ENCODE assay signal across 26 mouse cellular contexts in the genomic region with DNA sequence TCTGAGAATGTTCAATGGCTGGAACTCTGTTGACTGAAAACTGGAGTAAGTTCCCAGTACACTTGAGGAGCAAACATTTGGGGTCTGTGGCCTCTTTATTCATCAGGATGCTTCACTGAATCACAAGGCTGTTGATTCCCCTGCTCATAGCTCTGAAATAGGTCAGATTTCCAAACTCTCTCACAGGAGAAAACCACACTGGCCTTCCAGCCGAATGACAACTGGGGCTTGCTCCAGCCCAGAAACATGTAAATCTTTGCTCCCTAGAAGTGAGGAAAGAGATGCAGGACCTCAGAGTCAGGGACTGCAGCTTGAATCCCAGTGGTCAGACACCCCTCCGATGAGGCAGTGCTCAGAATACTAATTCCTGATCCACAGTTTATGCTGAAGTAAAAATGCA. TPM values are rescaled to one million over a fixed set of nuclear protein-coding genes. Genes with fewer than 3 reads are reported as not detected.
"Had no signal": no experiment of that assay in that cellular context is flagged by ENCODE, and none has a peak within 500 bp of the region (broad histone marks: within the 10 kb centered on the region; RNA-seq: fewer than 3 reads in every experiment).

No protein-coding gene starts in this region.

- H3K36me3 ChIP-seq: midbrain, embryonic 10.5 days; midbrain, embryonic 12.5 days; neural tube, embryonic 13.5 days; neural tube, embryonic 15.5 days had no signal

- ATAC-seq: midbrain, embryonic 16.5 days had no signal

- H3K9ac ChIP-seq: lung, embryonic 14.5 days; midbrain, embryonic 12.5 days; neural tube, embryonic 13.5 days; neural tube, embryonic 15.5 days had no signal

- H3K27me3 ChIP-seq: midbrain, embryonic 12.5 days; neural tube, embryonic 13.5 days; neural tube, embryonic 15.5 days had no signal

- H3K4me2 ChIP-seq: lung, embryonic 14.5 days; midbrain, embryonic 12.5 days; neural tube, embryonic 13.5 days; neural tube, embryonic 15.5 days had no signal

- H3K27ac ChIP-seq: midbrain, embryonic 10.5 days; midbrain, embryonic 12.5 days; neural tube, embryonic 13.5 days; neural tube, embryonic 15.5 days had no signal

- DNase-seq: lung, embryonic 14.5 days; lung, postnatal 10 days; lung, postnatal 4 days; midbrain, embryonic 14.5 days; retina, postnatal 1 day; right cerebral cortex, adult 18-20 months; right cerebral cortex, postnatal 25 days; right cerebral cortex, postnatal 4 days; spleen, adult 18-20 months; thymus, adult 18-20 months; thymus, postnatal 14 days; thymus, postnatal 36 days had no signal

- H3K9me3 ChIP-seq: midbrain, embryonic 10.5 days; midbrain, embryonic 12.5 days; neural tube, embryonic 13.5 days; neural tube, embryonic 15.5 days had no signal

- H3K4me1 ChIP-seq: midbrain, embryonic 10.5 days; midbrain, embryonic 12.5 days; neural tube, embryonic 13.5 days; neural tube, embryonic 15.5 days had no signal

- H3K4me3 ChIP-seq: midbrain, embryonic 10.5 days; midbrain, embryonic 12.5 days; myocyte; neural tube, embryonic 13.5 days; neural tube, embryonic 15.5 days had no signal

RNA-seq across cellular contexts. Expression of a gene that starts 50.6 kb away (rescaled TPM):
- total RNA-seq: megakaryocyte, adult 5-6 weeks had no signal
- polyA plus RNA-seq: lung, embryonic 14.5 days; midbrain, embryonic 12.5 days; midbrain, embryonic 16.5 days; neural tube, embryonic 11.5 days; neural tube, embryonic 13.5 days; neural tube, embryonic 15.5 days; small intestine, adult 2 months; stomach, embryonic 14.5 days; stomach, embryonic 16.5 days had no signal

RNA-seq across cellular contexts. Expression of a gene that starts 55.3 kb away (rescaled TPM):
- total RNA-seq: megakaryocyte, adult 5-6 weeks; megakaryocyte-erythroid progenitor cell, adult 5-6 weeks had no signal
- polyA plus RNA-seq: lung, embryonic 14.5 days; lung, embryonic 16.5 days; midbrain, embryonic 10.5 days; midbrain, embryonic 12.5 days; midbrain, embryonic 14.5 days; midbrain, embryonic 16.5 days; neural tube, embryonic 11.5 days; neural tube, embryonic 13.5 days; neural tube, embryonic 15.5 days; small intestine, adult 2 months; stomach, embryonic 14.5 days; stomach, embryonic 16.5 days; thymus, postnatal 0 days had no signal
